Mouse (Mus musculus) bone marrow macrophage, adult 2 months (primary cell): ENCODE measurements around the gene Chil1.

Experiments
- CTCF ChIP-seq: IDR thresholded peaks from 2 replicates; pipeline ENCODE4 v1.5.1; 2012; ENCODE audit warnings: low read depth, mild to moderate bottlenecking, low read length, moderate library complexity
- POLR2A ChIP-seq: IDR thresholded peaks from 2 replicates; pipeline ENCODE4 v1.6.1; 2012; ENCODE audit warnings: mild to moderate bottlenecking, low read depth, low read length, borderline replicate concordance

GRCm38 (mm10) chr1:134231681-134232080 is 49.7 kb downstream of the Chil1 start:
- TF ChIP-seq CTCF (no peak), POLR2A (no peak)
